Mouse (Mus musculus) ovary, postnatal 14 days (tissue): ENCODE results near the gene Supt20.
A peak's percentile ranks its signal among the peaks of the same experiment; 100 is the strongest.

Source experiments
- DNase-seq: peaks from one replicate; pipeline ENCODE4 v3.0.0; 2022; ENCODE audit warnings: low spot score

Supt20 gene

DNA sequence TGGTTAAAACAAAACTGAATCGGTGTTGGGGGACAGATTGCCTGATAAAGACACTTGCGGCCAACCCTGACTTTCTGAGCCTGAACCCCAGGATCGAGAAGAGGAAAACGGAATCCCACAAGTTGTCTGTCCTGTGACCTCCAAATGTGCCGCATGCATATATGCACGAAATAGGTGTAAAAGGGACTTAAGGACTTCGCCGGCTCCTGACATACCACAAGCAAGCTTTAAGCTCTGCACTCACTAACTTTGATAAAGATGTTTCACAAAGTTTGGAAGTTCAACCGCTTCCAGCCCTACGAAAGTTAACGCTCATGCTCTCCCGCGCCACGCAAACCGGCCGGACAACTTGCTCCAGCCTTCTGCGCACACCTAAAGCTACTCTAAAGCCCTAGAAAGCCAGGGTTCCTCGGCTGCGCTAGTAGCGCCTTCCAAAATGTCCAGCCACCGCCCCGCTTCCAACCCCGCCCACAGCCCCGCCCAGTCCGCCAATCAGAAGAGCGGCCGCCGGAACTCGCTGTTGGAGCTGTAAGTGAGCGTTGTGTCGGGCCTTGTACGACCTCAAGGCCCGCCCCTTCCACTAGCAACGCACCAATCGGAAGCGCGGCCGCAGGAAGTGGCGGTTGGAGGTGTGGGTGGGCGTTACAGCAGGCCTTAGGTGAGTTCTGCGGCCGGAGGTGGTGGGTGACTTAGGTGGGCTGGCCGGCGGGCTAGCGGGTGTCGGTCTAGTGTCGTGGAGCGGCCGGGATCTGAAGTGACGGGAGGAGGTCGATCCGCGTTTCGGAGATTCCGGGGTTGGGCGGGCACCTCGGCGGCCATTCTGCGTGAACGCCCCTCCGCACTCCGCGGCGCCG is at the start of gene Supt20:
Gene Supt20 (plus strand): TSS at position 606 of the 854 bp plus-strand sequence.
- peak; percentile 80 for DNase-seq

GRCm38 (mm10) chr3:54642851-54643250 is 49.8 kb upstream of the Supt20 start:
- no peak for DNase-seq

GRCm38 (mm10) chr3:54647583-54647982 is 45.0 kb upstream of the Supt20 start:
- DNase-seq, result no peak

- no peak for DNase-seq
Observed at GRCm38 (mm10) chr3:54651576-54651975, 41.0 kb upstream of the Supt20 start.

DNA sequence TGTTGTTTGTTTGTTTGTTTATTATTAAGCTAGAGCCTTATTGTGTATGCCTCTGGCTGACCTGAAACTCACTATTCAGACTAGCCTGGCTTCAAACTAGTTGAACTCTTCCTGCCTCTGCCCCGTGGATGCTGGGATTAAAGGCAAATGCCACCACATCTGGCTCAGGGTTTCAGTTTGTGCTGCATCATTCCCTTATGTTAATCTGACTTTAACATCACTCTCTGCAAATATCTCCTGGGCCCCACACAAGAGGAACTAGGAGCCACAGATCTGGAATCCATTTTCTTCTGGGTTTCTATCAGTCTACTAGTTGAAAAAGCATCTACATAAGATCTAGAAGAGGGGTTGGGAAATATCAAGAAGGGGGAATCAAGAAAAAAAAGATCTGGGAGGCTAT is 38.4 kb upstream of the Supt20 start:
- DNase-seq, result no peak

GRCm38 (mm10) chr3:54657090-54657489 is 35.5 kb upstream of the Supt20 start:
- no peak for DNase-seq

DNA sequence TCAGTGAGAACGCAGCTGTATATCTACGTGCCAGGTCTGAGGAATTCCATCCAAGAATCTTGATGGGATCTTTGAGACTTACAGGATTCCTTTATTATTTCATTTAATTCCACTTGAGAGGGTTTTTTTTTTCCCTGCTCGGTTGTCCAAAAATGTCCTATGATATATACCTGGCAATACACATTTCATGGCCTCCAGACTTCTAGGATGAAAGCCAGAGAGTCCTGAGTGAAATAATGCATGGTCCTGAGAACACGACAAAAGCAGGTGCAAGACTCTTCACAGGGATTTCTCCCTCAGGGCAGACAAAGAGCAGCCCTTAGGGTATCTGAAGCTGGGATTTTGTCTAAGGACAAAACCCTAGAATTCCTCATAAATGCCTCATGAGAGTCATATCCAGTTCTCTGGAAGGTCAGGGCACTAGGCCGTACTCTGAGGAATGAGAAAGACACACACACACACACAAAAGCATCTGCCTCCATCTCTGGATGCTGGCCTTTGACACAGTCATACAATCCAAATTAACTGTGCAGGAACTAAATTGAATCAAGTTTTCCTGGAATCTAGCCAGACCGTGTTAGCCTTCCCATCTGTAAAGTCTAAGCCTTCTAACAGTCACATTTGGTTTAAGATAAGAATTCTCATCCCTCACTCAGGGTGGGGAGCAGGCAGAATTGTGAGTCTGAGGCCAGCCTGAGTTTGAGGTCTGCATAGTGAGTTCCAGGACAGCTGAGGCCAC is 34.5 kb upstream of the Supt20 start:
- no peak for DNase-seq

DNA sequence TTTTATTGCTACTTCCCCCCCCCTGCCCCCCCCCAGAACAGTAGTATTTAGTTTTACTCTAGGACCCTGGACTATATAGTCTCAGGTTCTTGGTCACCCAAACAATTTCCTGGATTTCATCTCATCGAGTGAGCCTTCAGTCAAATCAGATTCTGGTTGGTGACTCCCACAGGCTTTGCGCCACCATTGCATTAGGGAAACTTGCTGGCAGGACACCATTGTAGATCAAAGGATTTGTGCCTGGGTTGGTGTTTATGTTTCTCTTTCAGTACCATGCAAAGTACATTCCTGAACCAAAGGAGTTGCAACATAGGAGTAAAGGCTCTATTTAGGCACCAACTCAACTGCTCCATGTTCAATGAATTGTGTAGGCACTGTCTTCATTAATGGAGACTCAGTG is 32.9 kb upstream of the Supt20 start:
- no peak for DNase-seq

- DNase-seq, result no peak
Observed at GRCm38 (mm10) chr3:54662411-54662810, 30.2 kb upstream of the Supt20 start.

- DNase-seq, result no peak
Observed at GRCm38 (mm10) chr3:54668141-54668540, 24.5 kb upstream of the Supt20 start.

GRCm38 (mm10) chr3:54668722-54669121 is 23.9 kb upstream of the Supt20 start:
- no peak for DNase-seq

- no peak for DNase-seq
Observed at GRCm38 (mm10) chr3:54669559-54669958, 23.0 kb upstream of the Supt20 start.

- no peak for DNase-seq
Observed at GRCm38 (mm10) chr3:54672111-54672510, 20.5 kb upstream of the Supt20 start.

DNA sequence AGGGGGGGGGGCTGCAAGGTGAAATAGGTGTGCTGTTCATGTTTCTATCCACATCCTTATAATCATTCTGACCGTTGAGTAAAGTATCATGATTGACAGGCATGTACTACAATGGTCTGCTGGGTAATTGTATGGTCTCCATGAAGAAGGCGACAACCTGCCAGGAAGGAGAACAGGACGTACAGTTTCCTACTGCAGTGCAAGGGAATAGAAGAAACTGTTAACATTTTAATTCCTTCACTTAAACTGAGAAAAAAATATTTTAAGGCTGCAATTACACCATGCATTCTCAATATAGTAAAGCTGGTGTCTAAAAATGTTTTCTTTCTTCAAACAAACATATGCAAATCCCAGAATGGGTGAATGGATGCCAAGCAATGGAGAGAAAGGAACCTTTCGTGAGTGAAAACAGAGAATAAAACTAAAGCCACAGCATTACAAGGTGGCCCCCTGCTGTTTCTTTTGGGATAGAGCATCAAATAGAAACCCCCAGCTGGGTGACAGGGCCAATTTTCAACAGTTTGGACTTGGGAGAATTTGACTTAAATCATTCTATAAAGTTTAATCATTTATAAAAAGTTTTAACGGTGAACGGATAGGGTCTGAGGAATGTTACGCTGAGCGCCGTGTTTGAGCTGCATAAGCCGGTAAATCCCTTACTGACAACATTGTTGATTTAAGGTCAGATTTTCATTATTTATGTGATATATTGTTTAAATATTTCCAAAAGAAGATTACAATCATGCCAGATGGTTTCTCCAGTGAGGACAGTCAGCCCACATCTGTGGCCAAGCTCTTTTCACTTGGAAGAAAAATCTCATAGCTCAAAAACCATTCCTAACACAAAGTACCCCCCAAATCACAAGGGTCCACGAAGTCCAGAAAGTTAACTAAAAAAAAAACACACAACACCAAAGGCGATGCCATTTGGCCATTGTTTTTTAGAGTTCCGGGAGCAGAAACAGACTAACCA is 19.8 kb upstream of the Supt20 start:
- DNase-seq, result peak; percentile 34

GRCm38 (mm10) chr3:54676818-54677217 is 15.8 kb upstream of the Supt20 start:
- no peak for DNase-seq

DNA sequence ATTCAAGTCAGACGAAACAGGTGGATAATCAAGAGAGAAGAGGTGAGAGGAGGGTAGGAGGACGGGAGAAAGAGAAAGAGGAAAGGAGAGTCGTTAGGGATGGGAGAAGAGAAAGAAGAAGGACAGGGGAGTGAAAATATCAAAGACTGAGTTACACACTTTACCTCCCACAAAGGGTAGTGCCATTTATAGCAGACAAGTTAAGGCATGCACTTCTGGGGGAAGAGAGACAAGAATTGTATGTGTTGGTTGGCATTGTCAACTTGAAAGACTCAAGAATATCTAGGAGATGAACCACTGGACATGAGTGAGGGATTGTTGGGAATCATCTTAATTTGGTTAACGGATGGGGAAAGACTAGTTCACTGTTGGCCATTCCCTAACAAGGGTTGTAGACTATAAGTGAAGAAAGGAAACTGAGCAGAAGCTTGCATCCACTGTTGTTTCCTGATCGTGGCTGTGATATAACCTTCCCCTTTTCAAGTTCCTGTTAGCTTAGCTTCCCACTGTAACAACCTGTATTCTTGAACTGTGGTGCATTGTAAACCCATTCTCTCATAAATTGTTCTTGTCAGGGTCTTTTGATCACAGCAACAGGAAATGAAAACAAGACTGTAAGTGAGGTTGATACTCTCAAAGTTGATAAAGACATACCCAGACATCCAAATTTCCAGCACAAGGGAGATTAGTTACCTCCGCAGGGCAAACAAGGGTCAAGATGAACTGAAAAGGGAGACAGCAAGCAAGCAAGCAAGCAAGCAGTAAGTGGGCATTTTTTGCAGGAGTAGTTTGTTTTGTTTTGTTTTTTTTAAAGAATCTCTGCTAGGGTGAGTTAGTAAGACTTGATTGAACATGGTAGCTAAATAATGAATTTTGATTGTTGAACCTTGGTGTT is 11.1 kb upstream of the Supt20 start:
- no peak for DNase-seq

DNA sequence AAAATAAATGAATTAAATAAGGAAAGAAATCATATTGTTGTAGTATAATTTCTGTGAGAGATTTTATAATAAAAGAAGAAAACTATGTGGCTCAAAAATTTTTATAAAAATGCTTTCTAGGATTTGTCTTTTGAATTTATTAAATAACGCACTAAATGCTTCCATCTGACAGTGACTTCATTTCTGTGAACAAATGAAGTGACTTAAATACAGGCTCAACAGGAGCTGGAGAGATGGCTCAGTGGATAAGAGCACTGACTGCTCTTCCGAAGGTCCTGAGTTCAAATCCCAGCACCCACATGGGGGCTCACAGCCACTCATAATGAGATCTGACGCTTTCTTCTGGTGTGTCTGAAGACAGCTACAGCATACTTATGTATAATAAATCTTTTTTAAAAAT is 7.4 kb upstream of the Supt20 start:
- no peak for DNase-seq

DNA sequence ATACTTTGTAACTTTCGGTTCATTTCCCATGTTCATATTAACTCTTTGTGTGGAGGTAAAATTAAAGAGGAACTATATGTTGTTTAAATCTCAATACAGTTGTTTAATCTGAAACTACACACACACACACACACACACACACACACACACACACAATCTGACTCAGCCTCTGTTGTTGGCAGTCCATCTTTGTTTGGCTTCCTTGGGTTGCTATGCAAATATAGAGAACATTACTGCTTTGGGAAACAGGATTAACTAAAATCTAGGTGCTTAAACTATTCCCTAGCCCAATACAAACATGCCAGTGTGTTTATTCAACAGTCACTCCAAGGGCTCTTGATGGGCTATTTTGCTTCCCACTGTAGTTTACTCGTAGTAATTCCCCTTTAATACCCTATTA is 5.4 kb upstream of the Supt20 start:
- DNase-seq, result no peak

- no peak for DNase-seq
Observed at GRCm38 (mm10) chr3:54689091-54689490, 3.5 kb upstream of the Supt20 start.

DNA sequence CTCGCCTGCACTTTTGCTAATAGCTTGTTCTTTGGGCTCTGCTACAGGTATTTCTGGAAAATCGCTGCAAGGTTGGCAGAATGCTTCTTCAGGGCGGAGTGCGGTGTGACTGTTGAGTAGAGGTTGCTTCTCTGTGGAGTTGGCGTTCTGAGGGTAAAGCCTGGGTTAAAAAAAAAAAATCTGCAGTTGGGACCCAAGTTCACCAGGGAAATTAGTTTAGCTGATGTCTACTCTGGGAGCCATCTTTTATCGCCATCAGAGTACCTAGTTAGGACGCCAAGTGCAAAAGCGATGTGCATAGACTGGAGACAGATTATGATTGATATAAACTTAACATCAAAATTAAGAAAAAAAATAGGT is 429 bp downstream of the Supt20 start:
- DNase-seq, result no peak

- DNase-seq, result no peak
Observed at GRCm38 (mm10) chr3:54699759-54700301, 7.2 kb downstream of the Supt20 start.
